Mouse (Mus musculus): ENCODE data around the gene Tubg2.
"Not testable (repeated sequence)": the region's sequence is repeated elsewhere in the genome, so short reads cannot be mapped to it uniquely, and the experiment has no call there.

Tubg2 gene

DNA sequence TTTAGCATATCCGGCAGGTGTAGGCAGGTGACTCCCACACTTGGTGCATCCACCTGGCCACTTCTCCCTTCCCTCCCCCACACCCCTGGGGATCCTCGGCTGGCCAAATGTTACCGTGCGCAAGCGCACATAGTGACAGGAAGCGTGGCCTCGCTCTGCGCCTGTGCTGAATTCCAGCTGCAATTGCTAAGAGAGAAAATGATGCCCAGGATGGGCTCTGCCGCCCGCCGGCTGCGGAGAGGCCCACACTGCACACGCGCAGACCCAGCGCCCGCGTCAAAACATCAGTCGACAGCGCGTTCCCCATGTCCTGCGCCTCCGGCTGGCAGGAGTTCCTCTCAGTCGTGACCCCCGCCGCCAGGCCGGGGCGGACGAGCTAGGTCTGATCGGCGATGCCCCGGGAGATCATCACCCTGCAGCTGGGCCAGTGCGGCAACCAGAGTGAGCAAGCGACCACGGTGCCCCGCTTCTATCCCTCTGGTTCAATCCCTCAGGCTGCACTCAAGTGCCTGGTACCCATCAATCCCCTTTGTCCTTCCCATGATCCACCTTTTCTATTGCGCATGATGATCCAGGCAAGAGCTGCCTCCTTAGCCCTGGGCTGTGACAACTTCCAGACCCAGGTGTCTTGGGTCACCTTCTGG lies at the start of gene Tubg2:
Gene Tubg2 (plus strand): TSS at position 180 of the 644 bp plus-strand sequence.
- in situ Hi-C loops (cut with MboI; ENCODE audit: low sequenced_read_pairs) = no loop called here

DNA sequence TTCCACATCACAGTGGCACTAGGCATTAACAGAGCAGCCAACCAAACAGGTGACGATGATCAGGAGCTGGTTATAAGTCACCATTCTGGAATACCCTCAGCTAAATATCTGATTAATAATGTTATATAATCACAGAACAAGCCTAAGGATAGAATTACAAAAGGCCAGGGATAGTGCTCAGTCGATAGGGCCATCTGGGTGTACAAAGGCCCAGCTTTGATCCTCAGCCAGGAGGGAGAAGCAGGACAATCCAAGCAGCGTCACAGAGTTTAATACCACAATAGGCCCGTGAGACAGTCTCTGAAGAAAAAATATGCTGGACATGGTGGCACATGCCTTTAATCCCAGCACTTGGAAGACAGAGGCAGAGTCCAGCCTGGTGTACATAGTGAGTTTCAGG lies 46.4 kb upstream of the Tubg2 start:
- in situ Hi-C loops (cut with MboI; ENCODE audit: low sequenced_read_pairs) = no loop called here

DNA sequence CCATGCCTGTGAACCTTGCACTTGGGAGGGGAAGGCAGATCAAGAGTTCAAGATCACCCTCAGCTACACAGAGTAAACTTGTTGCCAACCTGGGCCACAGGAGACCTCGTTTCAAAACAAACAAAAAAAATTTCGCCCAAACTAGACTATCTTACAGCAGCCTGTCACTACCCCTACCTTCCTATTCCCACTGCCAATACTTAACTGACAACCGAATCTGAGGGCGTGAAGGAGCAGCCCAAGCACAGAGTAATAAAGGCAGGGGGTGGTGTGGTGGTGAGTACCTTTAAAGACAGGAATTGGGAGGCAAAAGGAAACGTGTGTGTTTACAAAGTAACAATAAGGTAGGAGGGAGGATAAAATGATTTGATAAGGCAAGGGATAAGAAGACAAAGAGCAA lies 45.0 kb upstream of the Tubg2 start:
- in situ Hi-C loops (cut with MboI; ENCODE audit: low sequenced_read_pairs) = no loop called here

DNA sequence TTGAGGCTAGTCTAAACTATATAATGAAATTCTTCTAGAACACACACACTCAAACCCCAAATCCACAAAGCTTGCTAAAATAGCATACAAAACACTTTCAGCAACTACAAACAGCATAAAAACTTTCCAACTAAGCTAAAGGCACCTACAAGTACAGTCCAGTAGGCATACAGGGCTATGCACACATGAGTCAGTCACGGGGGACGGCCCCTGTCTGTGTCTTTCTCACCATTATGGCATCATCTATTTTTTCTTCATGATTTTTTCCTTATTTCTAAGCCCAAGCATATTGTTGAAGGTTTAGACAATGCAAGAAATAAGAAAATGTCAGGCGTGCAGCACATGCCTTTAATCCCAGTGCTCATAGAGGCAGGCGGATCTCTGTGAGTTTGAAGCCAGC lies 44.5 kb upstream of the Tubg2 start:
- in situ Hi-C loops (cut with MboI; ENCODE audit: low sequenced_read_pairs) = no loop called here

DNA sequence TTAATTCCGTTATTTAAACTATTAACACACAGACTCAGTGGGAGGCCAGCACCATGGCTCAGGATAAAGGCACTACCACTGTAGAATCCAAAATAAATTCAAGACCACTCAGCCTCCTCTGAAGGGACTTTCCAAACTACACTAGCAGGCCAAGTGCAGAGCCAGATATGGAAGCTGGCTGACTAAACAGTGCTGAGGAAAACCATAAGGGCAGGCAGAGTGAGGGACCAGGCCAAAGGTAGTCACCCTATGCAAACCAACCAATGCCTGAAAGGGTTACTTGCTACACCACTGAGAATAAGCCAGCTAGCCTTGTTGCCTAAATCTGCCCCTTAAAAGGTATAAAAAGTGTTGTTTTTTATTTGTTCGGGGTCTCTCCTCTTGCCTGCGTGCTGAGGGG lies 43.5 kb upstream of the Tubg2 start:
- in situ Hi-C loops (cut with MboI; ENCODE audit: low sequenced_read_pairs) = no loop called here

DNA sequence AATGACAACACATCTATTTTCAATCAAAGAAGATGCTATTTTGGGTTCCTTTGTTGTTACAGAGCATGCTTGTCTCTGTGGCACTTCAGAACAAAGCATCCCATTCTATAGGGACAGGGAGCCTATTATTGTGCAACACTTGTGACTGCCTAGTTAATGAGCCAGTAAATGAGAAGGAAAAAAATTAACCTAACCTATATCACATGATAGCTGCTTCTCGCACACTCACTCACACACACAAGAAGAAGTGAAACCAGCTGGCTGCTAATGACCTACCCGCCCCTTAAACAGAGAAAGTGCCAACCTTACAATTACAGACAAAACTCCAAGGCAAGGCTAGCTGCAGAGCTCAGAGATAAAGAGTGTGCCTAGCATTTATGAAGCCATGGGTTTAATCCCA lies 40.1 kb upstream of the Tubg2 start:
- in situ Hi-C loops (cut with MboI; ENCODE audit: low sequenced_read_pairs) = no loop called here

DNA sequence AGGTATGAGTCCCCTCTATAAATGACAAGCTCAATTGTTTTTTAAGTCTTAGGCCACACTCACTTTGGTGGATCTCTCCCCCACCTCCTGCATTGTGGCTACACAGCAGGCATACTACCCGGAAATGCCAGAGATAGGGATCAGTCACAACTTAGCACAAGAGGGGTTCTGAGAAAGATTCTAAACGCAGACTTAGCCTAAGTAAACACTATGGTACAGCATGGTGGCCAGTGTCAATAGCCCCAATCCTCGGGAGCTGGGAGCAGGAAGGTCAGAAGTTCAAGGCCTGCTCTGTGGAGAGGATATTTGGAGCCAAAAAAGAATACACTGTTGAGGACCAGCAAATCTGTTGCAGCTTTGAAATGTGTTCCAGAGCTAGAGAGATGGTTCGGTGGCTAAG lies 37.6 kb upstream of the Tubg2 start:
- in situ Hi-C loops (cut with MboI; ENCODE audit: low sequenced_read_pairs) = no loop called here

DNA sequence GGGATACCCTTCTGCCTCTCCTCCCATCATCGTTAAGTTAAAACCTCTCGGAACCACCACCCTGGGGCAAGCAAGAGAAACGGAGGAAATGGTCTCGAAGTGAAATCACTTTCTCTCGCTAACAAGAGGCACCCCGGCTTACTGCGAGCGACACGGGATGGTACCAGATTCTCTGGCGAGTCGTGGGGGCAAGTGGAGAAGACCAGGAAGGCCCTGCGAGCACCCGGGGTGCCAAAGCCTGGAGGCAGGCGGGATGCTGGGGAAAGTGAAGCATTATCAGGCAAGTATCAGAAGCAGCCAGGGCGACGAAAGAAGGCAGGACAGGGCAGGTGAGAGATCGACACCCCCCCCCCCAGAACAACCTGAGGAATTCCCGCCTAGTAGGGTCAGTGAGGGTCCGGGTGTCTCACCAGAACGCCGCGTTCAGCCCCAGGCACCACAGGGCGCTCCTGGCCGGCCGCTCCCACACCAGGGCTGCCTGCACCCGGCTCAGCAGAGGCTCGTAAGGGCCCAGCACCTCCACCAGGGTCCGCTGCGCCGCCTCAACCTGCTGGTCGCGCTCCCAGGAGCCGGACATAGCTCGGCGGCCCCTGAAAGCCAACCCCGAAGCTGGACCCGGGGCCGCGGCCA lies 36.5 kb upstream of the Tubg2 start:
- in situ Hi-C loops (cut with MboI; ENCODE audit: low sequenced_read_pairs) = no loop called here

DNA sequence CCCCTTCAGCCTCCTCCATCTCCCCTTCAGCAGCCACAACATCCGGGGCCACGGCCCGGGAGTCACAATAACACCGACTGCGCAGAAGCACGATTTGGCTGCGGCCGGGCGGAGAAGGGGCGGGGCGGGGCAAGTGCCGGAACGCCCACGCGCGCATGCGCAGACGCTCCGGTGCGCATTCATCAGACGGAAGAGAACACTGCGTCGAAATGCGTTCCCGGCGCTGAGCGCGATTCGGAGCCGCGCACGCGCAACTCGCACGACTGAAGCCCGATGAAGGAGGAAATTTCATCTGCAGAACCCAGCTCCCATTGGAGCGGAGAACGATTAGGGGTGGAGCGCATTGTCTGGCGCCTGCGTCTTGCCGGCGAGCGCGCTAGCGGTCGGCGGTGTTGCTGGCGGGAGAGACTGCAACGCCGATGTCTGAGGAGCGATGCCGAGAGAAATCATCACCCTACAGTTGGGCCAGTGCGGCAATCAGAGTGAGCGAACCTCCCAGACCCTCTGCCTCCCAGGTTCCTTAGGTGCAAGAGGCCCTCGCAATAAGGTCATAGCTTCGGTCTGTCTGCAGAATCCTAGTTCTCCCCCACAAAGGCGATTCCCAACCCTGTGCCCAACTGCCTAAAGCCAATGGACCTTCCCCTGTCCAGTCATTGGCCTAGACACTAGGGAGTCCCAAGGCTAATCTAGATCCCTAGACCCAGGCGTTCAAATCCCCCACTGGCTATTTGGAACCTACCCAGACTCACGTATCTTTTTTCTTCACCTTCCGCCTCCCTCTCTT lies 35.8 kb upstream of the Tubg2 start, which contains the start of the genes Retreg3 and Tubg1:
Gene Retreg3 (minus strand): TSS at position 133 of the 784 bp plus-strand sequence.
Gene Tubg1 (plus strand): TSS at position 178 of the 784 bp plus-strand sequence.
- in situ Hi-C loops (cut with MboI; ENCODE audit: low sequenced_read_pairs) = no loop called here

DNA sequence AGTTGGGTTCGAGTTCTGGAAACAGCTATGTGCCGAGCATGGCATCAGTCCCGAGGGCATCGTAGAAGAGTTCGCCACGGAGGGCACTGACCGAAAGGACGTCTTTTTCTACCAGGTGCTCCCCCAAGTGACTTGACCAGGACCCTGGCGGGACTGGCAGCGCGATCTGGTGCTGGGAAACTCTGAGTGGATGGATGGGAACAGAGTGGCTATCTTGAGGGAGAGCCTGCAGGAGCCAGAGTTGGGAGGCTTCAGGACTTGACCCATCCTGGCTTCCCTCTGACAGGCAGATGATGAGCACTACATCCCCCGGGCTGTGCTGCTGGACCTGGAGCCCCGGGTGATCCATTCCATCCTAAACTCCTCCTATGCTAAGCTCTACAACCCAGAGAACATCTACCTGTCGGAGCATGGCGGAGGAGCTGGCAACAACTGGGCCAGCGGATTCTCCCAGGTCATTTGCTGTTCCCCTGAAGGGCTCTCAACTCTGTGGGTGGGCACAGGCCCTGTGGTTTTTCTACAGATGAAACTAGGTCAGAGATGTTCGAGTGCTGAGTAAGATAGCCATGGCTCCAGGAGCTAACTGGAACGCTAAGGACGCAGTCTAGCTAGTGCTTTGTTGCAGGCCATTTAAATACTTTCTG lies 35.0 kb upstream of the Tubg2 start:
- in situ Hi-C loops (cut with MboI; ENCODE audit: low sequenced_read_pairs) = no loop called here

DNA sequence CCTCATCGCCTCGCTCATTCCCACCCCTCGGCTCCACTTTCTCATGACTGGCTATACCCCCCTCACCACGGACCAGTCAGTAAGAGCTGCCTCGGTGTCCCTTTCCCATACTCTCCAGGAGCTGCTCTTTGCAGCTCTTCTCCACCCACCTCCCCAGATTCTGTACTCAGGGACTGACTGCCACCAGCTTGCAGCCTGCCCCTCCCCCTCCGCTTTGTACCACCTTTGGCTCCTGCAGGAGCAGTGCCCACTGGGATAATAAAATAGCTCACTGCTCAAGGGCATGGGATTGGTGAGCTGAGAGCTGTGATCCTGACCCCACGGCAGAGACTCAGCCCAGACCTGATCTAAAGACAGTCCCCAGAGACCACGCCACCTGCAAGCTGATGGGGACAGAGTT lies 31.2 kb upstream of the Tubg2 start:
- in situ Hi-C loops (cut with MboI; ENCODE audit: low sequenced_read_pairs) = not testable (repeated sequence)

DNA sequence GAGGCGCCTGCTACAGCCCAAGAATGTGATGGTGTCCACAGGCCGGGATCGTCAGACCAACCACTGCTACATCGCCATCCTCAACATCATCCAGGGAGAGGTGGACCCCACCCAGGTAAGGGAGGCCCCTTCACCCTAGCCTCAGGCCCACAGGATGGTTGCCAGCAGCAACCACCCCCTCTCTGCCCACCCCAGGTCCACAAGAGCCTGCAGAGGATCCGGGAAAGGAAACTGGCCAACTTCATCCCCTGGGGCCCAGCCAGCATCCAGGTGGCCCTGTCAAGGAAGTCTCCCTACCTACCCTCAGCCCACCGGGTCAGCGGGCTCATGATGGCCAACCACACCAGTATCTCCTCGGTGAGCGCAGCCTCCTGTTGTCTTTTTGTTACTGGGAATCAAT lies 30.7 kb upstream of the Tubg2 start:
- in situ Hi-C loops (cut with MboI; ENCODE audit: low sequenced_read_pairs) = not testable (repeated sequence)

DNA sequence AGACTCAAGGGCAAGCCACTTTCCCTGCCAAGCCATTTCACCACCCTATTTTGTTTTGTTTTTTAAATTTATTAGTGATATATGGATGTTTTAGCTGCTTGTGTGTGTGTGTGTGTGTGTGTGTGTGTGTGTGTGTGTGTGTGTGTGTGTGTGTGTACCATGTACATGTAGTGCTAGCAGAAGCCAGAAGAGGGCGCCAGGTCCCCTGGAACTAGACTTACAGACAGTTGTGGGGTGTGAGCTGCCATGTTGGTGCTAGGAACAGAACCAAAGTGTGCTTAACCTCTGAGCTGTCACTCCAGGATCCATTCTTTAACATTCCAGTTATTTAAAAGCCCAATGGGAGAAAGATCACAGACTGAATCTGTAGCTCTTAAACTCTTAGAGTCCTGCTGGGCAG lies 28.6 kb upstream of the Tubg2 start:
- in situ Hi-C loops (cut with MboI; ENCODE audit: low sequenced_read_pairs) = no loop called here

DNA sequence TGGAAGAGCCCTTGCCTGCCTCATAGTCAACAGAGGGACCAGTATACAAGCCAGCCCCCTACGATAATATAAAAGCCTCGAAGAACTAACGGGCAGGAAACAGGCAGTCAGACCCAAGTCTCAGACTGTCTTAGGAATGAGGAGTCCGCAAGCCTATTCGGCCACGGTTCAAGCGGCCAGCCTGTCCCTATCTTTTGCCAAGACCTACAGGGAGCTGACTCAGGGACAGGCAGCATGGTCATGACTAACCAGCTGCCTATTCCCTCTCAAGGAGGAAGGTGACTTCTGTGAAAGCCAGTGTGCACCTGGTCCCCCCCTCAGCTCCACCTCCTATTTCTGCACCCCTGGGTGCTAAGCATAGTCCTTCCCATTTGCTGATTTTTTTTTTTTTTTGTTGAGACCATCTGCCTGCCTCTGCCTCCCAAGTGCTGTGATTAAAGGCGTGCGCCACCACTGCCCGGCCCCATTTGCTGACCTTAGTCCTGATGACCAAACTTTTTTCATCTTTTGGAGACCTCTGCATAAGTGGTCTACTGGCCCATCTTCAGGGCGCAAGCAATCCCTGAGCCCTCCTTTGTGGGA lies 26.6 kb upstream of the Tubg2 start:
- in situ Hi-C loops (cut with MboI; ENCODE audit: low sequenced_read_pairs) = no loop called here

DNA sequence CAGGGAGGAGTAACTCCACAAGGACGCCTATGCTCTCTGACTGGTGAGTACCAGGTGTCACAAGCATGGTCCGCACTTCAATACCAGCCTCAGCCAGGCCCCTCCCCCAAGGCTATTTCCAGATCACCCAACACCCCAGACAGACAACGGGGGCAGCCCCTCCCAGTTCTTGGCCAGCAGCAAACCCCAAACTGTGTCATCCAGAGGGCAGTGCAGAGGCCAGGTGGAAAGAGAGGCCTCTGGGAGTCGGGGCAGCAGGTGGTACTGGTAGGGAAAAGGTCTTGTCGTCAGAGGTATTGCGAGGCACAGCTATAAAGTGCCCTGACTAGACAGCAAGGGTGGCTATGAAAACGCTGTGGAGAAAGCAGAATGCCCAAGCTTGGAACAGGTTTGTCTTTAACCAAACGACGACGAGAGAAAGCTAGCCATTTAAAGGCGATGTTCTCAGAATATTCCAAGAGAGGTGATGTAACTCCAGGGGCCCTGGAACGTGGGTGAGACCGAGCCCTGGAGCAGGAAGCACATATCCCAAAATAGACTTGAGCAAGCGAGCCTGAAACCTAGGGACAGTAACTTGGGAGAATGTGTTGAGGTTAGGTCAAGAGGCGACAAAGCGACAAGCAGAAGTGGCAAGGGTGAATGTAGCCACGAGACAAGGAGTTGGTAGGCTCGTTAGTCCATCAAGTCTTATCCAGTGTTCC lies 25.5 kb upstream of the Tubg2 start:
- in situ Hi-C loops (cut with MboI; ENCODE audit: low sequenced_read_pairs) = no loop called here

DNA sequence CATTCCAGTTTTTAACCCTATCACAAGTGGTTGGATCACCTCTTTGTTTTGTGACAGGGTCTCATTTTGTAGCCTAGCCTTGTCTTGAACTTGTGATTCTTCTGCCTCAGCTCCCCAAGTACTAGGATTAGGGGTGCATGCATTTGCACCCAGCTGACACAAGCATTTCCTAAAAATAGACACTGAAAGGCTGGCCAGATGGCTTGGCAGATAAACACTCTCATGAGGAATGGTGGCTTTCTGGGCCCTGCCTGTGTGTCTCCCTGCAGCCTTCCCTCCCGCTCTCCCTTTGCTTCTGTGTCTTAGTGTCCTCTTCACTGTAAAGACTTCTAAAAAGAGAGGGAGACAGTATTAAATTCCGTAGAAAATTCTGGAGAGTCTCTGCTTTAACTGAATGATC lies 24.5 kb upstream of the Tubg2 start:
- in situ Hi-C loops (cut with MboI; ENCODE audit: low sequenced_read_pairs) = no loop called here

DNA sequence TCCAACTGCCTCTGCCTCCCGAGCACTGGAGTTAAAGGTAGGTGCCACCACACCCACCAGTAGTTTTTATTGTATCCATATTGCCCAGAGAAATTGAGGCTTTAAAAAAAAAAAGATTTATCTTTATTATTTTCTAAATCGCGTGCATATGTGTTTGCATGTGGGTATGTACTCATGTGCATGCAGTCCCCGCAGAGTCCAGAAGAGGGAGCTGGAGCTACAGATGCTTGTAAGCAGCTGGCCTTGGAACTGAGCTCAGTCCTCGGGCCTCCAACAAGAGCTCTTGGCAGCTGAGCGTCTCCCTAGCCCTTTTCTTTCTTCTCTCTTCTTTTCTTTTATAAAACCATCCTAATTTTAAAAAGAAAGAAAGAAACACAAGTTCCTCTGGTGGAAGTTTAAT lies 24.0 kb upstream of the Tubg2 start:
- in situ Hi-C loops (cut with MboI; ENCODE audit: low sequenced_read_pairs) = no loop called here

DNA sequence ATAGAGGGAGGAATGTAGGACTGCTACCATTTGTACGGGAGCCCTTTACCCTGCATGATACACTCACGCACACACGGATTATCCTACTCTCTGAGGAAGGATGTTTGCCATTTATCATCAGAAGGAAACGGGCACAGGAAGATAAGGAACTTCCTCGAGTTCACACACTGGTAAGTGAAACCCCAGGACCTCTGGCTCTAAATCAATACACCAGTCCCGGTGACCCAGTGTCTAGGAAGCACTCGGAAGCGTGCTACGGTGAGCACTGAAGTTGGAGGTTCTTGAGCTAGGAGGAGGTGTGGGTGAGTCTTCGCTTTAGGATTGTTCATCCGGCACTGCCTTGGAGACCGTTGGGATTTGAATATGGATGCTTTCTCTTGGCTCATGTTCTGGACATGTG lies 22.7 kb upstream of the Tubg2 start:
- in situ Hi-C loops (cut with MboI; ENCODE audit: low sequenced_read_pairs) = no loop called here

DNA sequence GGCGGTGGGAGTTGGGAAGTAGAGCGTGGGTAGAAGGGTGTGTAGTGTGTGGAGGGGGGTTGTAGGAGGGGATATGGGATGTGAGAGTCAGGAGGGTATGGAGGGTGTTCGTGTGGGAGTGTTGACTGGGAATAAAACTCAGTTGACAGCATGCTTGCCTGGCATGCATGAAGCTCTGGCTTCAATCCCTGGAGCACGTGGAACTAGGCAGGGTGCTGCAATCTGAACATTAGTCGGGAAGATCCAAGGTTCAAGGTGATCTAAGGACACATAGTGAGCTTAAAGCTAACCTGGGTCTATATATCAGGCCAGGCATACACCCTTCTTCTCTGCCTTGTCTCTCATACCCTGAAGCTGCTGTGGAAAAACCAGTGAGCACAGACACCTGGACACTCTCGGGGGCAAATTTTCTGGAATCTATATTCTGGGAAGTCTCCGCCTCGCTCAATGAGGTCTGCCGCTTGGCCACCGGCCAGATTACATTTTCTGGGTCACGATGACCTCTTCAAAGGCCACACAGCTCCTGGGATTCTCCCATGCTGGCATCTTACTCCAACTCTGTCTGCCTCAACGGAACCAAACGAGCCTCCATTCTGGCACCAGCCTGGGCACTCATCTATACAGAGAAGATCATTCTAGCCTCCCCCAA lies 21.4 kb upstream of the Tubg2 start:
- in situ Hi-C loops (cut with MboI; ENCODE audit: low sequenced_read_pairs) = no loop called here

DNA sequence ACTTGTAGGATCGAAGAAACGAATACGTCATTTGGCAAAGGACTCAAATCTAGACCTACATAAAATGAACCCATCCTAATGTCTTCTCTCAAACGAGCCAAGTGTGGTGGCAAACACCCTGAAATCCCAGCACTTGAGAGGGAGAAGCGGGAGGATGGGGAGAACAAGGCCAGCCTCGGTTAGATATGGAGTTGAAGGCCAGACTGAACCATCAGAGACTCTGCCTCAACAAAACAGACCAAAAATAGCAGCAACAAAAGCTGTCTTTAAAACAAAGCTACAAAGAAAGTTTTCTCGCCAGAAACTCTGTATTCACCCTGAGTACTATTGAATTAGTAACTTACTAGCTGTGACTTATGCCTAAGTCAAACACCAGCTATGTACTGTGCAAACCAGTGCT lies 18.7 kb upstream of the Tubg2 start:
- in situ Hi-C loops (cut with MboI; ENCODE audit: low sequenced_read_pairs) = no loop called here
